Mouse (Mus musculus) cerebellum, postnatal 25 days (tissue): ENCODE results near the gene Mpeg1.
A peak's percentile ranks its signal among the peaks of the same experiment; 100 is the strongest.

Source experiments
- DNase-seq, 2 experiments: peaks; one replicate each; pipeline ENCODE4 v3.0.0; 2021; ENCODE audit warnings: mixed read lengths in 2 of 2

Mpeg1 gene

GRCm38 (mm10) chr19:12460282-12461249 is at the start of gene Mpeg1:
Mpeg1 (plus strand) TSS chr19:12460779.
- DNase-seq = no peak

GRCm38 (mm10) chr19:12413737-12414136 is 46.8 kb upstream of the Mpeg1 start:
- DNase-seq = no peak

- DNase-seq = no peak
Observed at GRCm38 (mm10) chr19:12417361-12417760, 43.2 kb upstream of the Mpeg1 start, which contains the start of gene Olfr1441. Olfr1441 (plus strand) TSS chr19:12417433.

- DNase-seq = no peak
Observed at GRCm38 (mm10) chr19:12418312-12418711, 42.3 kb upstream of the Mpeg1 start.

GRCm38 (mm10) chr19:12420555-12420954 is 40.0 kb upstream of the Mpeg1 start:
- no peak for DNase-seq

- no peak for DNase-seq
Observed at GRCm38 (mm10) chr19:12421680-12422079, 38.9 kb upstream of the Mpeg1 start.

GRCm38 (mm10) chr19:12427101-12427500 is 33.5 kb upstream of the Mpeg1 start:
- no peak for DNase-seq

- no peak for DNase-seq
Observed at GRCm38 (mm10) chr19:12427605-12428004, 33.0 kb upstream of the Mpeg1 start, which contains the start of gene Pfpl. Pfpl (plus strand) TSS chr19:12427905.

- DNase-seq = peak; percentile 8 to 28
Observed at GRCm38 (mm10) chr19:12433033-12433432, 27.5 kb upstream of the Mpeg1 start.

GRCm38 (mm10) chr19:12435011-12435416 is 25.6 kb upstream of the Mpeg1 start:
- DNase-seq = no peak

- no peak for DNase-seq
Observed at GRCm38 (mm10) chr19:12435750-12436524, 24.6 kb upstream of the Mpeg1 start.

GRCm38 (mm10) chr19:12439581-12439980 is 21.0 kb upstream of the Mpeg1 start:
- no peak for DNase-seq

- no peak for DNase-seq
Observed at GRCm38 (mm10) chr19:12440103-12440725, 20.4 kb upstream of the Mpeg1 start.

GRCm38 (mm10) chr19:12442560-12442959 is 18.0 kb upstream of the Mpeg1 start:
- DNase-seq = no peak

- DNase-seq = no peak
Observed at GRCm38 (mm10) chr19:12445014-12445413, 15.6 kb upstream of the Mpeg1 start.

GRCm38 (mm10) chr19:12457401-12458066 is 3.0 kb upstream of the Mpeg1 start:
- peak in 1 of 2 experiments; percentile 19 for DNase-seq

GRCm38 (mm10) chr19:12459516-12459915 is 1.1 kb upstream of the Mpeg1 start:
- DNase-seq = no peak

GRCm38 (mm10) chr19:12462851-12463721 is 2.5 kb downstream of the Mpeg1 start:
- no peak for DNase-seq

GRCm38 (mm10) chr19:12463722-12464035 is 3.1 kb downstream of the Mpeg1 start:
- DNase-seq = no peak

- no peak for DNase-seq
Observed at GRCm38 (mm10) chr19:12464127-12464526, 3.5 kb downstream of the Mpeg1 start.

- DNase-seq = no peak
Observed at GRCm38 (mm10) chr19:12464674-12465073, 4.1 kb downstream of the Mpeg1 start.
